Mouse (Mus musculus) cortical plate, adult 2 months (tissue): ENCODE measurements around the gene Polr2e.

Source experiments
- CTCF ChIP-seq: fragments of 200-500 bp; IDR thresholded peaks from 2 replicates; pipeline ENCODE4 v1.5.1; 2011; ENCODE audit warnings: mild to moderate bottlenecking, control low read depth, low read length; ENCODE audit not compliant: insufficient read depth; ENCODE audit errors: extremely low read depth
- POLR2A ChIP-seq: fragments of 200-500 bp; IDR thresholded peaks from 2 replicates; pipeline ENCODE4 v1.6.1; 2011; ENCODE audit warnings: mild to moderate bottlenecking, low read length, control low read depth; ENCODE audit not compliant: insufficient read depth; ENCODE audit errors: extremely low read depth

- TF ChIP-seq CTCF = no peak
- TF ChIP-seq POLR2A = no peak
Observed at GRCm38 (mm10) chr10:80047041-80047565, 7.5 kb upstream of the Polr2e start, which contains the start of gene Gpx4.
